Mouse (Mus musculus) ES-Bruce4 (cell line): Measurements from ENCODE around the gene Psat1. TPM values are rescaled to one million over a fixed set of nuclear protein-coding genes. Genes with fewer than 3 reads are reported as not detected.

Experiments
- H3K27ac ChIP-seq: 2 replicates; pipeline ENCODE4 v1.5.1; 2012; ENCODE audit warnings: low read length, inconsistent platforms; ENCODE audit not compliant: insufficient read depth
- H3K27me3 ChIP-seq: 2 replicates; pipeline ENCODE4 v1.6.1; 2012; ENCODE audit warnings: mild to moderate bottlenecking, low read length, inconsistent platforms; ENCODE audit not compliant: control insufficient read depth, poor library complexity, insufficient read depth, severe bottlenecking
- H3K36me3 ChIP-seq: 2 replicates; pipeline ENCODE4 v1.6.1; 2012; ENCODE audit warnings: inconsistent platforms, mild to moderate bottlenecking, low read length, moderate library complexity; ENCODE audit not compliant: control insufficient read depth, poor library complexity, insufficient read depth, severe bottlenecking
- H3K4me1 ChIP-seq: one replicate; pipeline ENCODE4 v1.8.1; 2011; ENCODE audit warnings: low read length; ENCODE audit not compliant: control insufficient read depth, insufficient read depth
- H3K4me3 ChIP-seq: 2 replicates; pipeline ENCODE4 v1.5.1; 2011; ENCODE audit warnings: low read depth, mild to moderate bottlenecking, low read length
- H3K9ac ChIP-seq: 2 replicates; pipeline ENCODE4 v1.6.1; 2012; ENCODE audit warnings: low read depth, mild to moderate bottlenecking, inconsistent platforms; ENCODE audit not compliant: poor library complexity, severe bottlenecking
- H3K9me3 ChIP-seq: replicated peaks from 2 replicates; pipeline ENCODE4 v1.6.1; 2012; ENCODE audit warnings: mild to moderate bottlenecking, low read length, inconsistent platforms; ENCODE audit not compliant: control insufficient read depth, poor library complexity, insufficient read depth, severe bottlenecking
- CTCF ChIP-seq: IDR thresholded peaks from one replicate; pipeline ENCODE4 v1.8.1; 2011; ENCODE audit warnings: low read depth, low read length
- EP300 ChIP-seq: IDR thresholded peaks from 2 replicates; pipeline ENCODE4 v1.6.1; 2011; ENCODE audit warnings: low read depth, low read length; ENCODE audit not compliant: insufficient read depth
- POLR2A ChIP-seq: IDR thresholded peaks from one replicate; pipeline ENCODE4 v1.8.1; 2011; ENCODE audit warnings: low read length; ENCODE audit not compliant: insufficient read depth
- polyA plus RNA-seq: library from polyadenylated mRNA; stranded (reverse); fragments of >200 nt; gene quantifications from 2 replicates; pipeline ENCODE4 v1.2.4, GENCODE M21; 2011; ENCODE audit warnings: low read depth; ENCODE audit not compliant: missing spikeins, insufficient read depth, insufficient read length

The Psat1 gene
- polyA plus RNA-seq, 1 experiment: 228 TPM

- H3K4me1 ChIP-seq: peaks cover 1% of the 10 kb centered on the region
- no peaks in the 10 kb centered on the region; the same call in 1 of the 2 replicates for H3K9me3 ChIP-seq
- H3K27me3 ChIP-seq: no peaks in the 10 kb centered on the region
- peak; percentile 6 for TF ChIP-seq CTCF
- TF ChIP-seq POLR2A: no peak
- peak overlapping the region; percentile 90 for H3K4me3 ChIP-seq
- H3K36me3 ChIP-seq: peaks cover 21% of the 10 kb centered on the region
- no peak overlapping the region for H3K27ac ChIP-seq
- H3K9ac ChIP-seq: peak overlapping the region; percentile 68
Measured at GRCm38 (mm10) chr19:15923426-15923825, 23.7 kb downstream of the Psat1 start.

GRCm38 (mm10) chr19:15919336-15919735 is 27.8 kb downstream of the Psat1 start:
- H3K4me1 ChIP-seq: peaks cover 1% of the 10 kb centered on the region
- H3K9me3 ChIP-seq: no peaks in the 10 kb centered on the region
- peaks cover 57% of the 10 kb centered on the region for H3K36me3 ChIP-seq
- H3K27ac ChIP-seq: no peak overlapping the region
- no peak for TF ChIP-seq EP300
- no peak for TF ChIP-seq CTCF
- TF ChIP-seq POLR2A: no peak
- no peak overlapping the region for H3K4me3 ChIP-seq
- no peak overlapping the region for H3K9ac ChIP-seq
- no peaks in the 10 kb centered on the region for H3K27me3 ChIP-seq

- no peaks in the 10 kb centered on the region for H3K9me3 ChIP-seq
- no peak overlapping the region for H3K9ac ChIP-seq
- H3K4me1 ChIP-seq: peaks cover 1% of the 10 kb centered on the region
- no peak overlapping the region for H3K4me3 ChIP-seq
- no peak overlapping the region for H3K27ac ChIP-seq
- no peaks in the 10 kb centered on the region for H3K27me3 ChIP-seq
- no peak for TF ChIP-seq EP300
- TF ChIP-seq POLR2A: no peak
- no peak for TF ChIP-seq CTCF
- peaks cover 69% of the 10 kb centered on the region for H3K36me3 ChIP-seq
Measured at GRCm38 (mm10) chr19:15918111-15918510, 29.0 kb downstream of the Psat1 start.

DNA sequence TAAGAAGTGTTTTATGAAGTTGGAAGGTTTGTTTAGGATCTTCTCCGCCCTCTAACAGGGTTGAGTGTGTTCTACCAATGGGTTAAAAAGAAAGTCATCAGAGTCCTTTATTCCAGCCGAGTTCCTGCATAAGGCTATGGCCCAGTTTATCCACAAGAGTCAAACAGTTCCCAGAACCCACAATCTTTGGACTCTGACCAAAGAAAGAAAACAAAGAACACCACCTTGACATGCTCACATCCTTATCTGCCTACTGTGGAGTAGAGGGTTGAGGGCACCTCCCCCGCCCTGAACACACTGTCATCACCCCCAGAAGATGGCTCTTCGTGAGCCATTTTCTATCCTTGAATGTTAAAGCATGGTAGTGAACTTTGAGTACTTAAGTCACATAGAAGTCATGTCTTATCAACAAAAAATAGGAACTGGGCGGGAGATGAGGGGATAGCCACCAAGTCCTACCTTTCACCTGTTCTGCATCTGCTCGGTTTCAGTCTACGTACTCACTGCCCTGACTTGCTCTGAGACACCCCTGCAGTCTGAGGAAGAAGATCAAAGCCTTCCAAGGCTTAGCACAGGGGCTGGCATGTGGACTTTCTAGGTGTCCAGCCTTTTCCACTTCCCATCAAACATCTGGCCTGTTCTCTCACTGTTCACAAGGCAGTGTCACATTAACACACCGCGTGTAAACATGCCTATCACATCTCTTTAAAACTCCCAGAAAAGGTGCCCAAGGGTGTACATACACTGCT is 33.7 kb downstream of the Psat1 start:
- no peak for TF ChIP-seq EP300
- TF ChIP-seq CTCF: no peak
- TF ChIP-seq POLR2A: no peak
- Histone ChIP-seq H3K36me3 (peaks cover 92% of the 10 kb centered on the region), H3K27ac (no peak overlapping the region), H3K4me1 (no peaks in the 10 kb centered on the region), H3K9ac (no peak overlapping the region), H3K27me3 (no peaks in the 10 kb centered on the region), H3K9me3 (no peaks in the 10 kb centered on the region), H3K4me3 (no peak overlapping the region)

DNA sequence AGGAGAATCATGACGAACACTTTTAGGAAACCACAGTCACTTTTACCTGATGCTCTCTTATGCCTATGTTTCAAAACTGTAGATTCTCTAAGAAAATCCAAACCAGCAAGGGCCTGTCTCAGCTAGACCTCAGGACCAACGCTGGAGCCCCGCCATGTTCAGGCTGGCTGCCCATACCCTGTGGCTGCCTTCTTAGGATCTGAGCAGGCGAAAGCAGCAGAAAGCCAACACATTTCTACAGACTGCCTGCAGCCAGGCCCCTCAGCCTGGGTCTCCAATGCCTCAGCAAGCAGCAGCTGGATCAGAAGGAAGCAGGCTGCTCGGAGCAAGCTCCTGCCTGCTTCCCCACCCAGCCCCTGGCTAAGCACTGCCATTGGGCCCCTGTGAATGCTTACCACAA is 35.7 kb downstream of the Psat1 start:
- no peak for TF ChIP-seq EP300
- no peak for TF ChIP-seq POLR2A
- no peak for TF ChIP-seq CTCF
- no peak overlapping the region for H3K4me3 ChIP-seq
- H3K27ac ChIP-seq: no peak overlapping the region
- H3K9me3 ChIP-seq: no peaks in the 10 kb centered on the region
- no peak overlapping the region for H3K9ac ChIP-seq
- no peaks in the 10 kb centered on the region for H3K4me1 ChIP-seq
- H3K36me3 ChIP-seq: peaks cover 90% of the 10 kb centered on the region
- H3K27me3 ChIP-seq: no peaks in the 10 kb centered on the region

DNA sequence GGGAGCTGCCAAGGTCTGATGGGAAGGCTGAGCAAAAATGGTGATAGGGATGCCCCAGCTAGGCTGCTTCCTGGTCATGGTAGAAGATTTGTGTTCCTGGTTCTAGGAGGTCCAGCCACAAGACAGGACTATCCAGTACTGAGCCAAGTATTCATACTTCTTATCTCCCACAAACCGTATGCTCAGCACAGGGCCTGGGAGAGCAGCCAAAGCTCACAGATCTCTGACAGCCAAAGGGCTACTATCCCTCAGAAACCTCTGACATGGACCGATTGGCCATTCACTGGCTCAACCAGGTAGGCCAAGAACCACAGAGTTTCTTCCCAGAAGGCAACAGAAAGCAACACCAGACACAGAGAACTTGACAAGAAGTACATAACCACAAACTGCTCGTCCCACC is 36.1 kb downstream of the Psat1 start:
- TF ChIP-seq POLR2A (no peak), CTCF (no peak), EP300 (no peak)
- H3K27me3 ChIP-seq: no peaks in the 10 kb centered on the region
- H3K36me3 ChIP-seq: peaks cover 91% of the 10 kb centered on the region
- no peak overlapping the region for H3K4me3 ChIP-seq
- no peaks in the 10 kb centered on the region for H3K9me3 ChIP-seq
- no peak overlapping the region for H3K9ac ChIP-seq
- H3K27ac ChIP-seq: no peak overlapping the region
- H3K4me1 ChIP-seq: no peaks in the 10 kb centered on the region
